Mouse (Mus musculus) neural tube, embryonic 11.5 days (tissue): ENCODE measurements at regions not wholly inside any gene's neighbourhood (a gene's known extent, or its start where the extent isn't known, plus 50 kb on each side); places are given as distances from the start of the nearest gene placed in this dataset.

Experiments used
- ATAC-seq: fragments of 200-750 bp; cut with Nextera tagmentation; 2 replicates; pipeline ENCODE4 v1.8.0; 2017; ENCODE audit warnings: moderate number of reproducible peaks, mild to moderate bottlenecking, moderate TSS enrichment, moderate library complexity; ENCODE audit not compliant: insufficient read depth, low FRiP score, low TSS enrichment
- DNase-seq: peaks from one replicate; pipeline ENCODE4 v3.0.0-alpha.2; 2015; ENCODE audit warnings: low spot score
- H3K27ac ChIP-seq: fragments of 300-500 bp; sonication (generic); 2 replicates; pipeline ENCODE4 v1.5.1; 2014; ENCODE audit warnings: low read depth, mild to moderate bottlenecking, low read length
- H3K27me3 ChIP-seq: fragments of 300-500 bp; sonication (generic); 2 replicates; pipeline ENCODE4 v1.6.1; 2014; ENCODE audit warnings: mild to moderate bottlenecking, low read length, mixed read lengths; ENCODE audit not compliant: control insufficient read depth, insufficient read depth
- H3K36me3 ChIP-seq: fragments of 300-500 bp; sonication (generic); 2 replicates; pipeline ENCODE4 v1.6.1; 2014; ENCODE audit warnings: mild to moderate bottlenecking, low read length, moderate library complexity, mixed read lengths; ENCODE audit not compliant: control insufficient read depth, insufficient read depth
- H3K4me1 ChIP-seq: fragments of 300-500 bp; sonication (generic); 2 replicates; pipeline ENCODE4 v1.6.1; 2014; ENCODE audit warnings: low read length, mixed read lengths; ENCODE audit not compliant: control insufficient read depth, insufficient read depth
- H3K4me2 ChIP-seq: fragments of 300-500 bp; sonication (generic); 2 replicates; pipeline ENCODE4 v1.6.1; 2014; ENCODE audit warnings: low read depth, mild to moderate bottlenecking, moderate library complexity
- H3K4me3 ChIP-seq: fragments of 300-500 bp; sonication (generic); 2 replicates; pipeline ENCODE4 v1.5.1; 2014; ENCODE audit warnings: low read depth, low read length
- H3K9ac ChIP-seq: fragments of 300-500 bp; sonication (generic); 2 replicates; pipeline ENCODE4 v1.6.1; 2014; ENCODE audit warnings: mild to moderate bottlenecking, low read length
- H3K9me3 ChIP-seq: fragments of 300-500 bp; sonication (generic); 2 replicates; pipeline ENCODE4 v1.6.1; 2016; ENCODE audit warnings: low read length; ENCODE audit not compliant: control insufficient read depth
- WGBS: fragments of 180-500 bp; shearing (Covaris S2); extraction: QIAGEN DNeasy Blood & Tissue Kit; methylation state at CpG from one replicate; pipeline ENCODE4 v1.1.7; 2014; 5-methylcytosine and 5-hydroxymethylcytosine counted together

DNA sequence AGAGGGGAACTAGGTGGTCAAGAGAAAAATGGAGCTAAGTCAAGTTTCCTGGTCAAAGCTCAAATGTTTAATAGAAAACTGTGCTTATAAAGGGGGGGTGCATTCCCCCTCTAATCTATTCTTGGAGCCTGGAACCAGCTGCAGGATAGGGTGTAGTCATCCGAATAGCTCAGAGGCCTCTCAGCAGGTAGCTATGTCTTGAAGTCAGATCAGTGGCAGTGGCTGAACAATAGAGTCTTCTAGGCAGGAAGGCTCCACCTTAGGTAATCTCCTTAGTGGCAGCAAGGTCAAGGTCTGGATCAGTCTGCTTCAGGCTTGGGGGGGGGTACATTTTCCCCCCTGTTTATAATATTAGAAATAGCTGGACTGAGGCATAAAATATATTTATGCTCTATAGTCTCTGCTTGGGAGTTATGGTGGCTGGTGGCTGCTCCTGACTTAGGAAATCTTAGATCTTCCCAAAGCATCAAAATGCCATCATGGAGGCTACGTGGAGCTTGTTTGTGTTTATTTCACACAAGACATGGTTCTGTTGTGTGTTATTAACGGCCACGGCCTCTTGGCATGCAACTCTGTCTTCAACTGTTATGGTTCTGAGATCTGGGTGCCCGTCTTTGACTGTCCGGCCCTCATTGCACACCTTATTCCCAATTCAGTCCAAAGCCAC is 1984.1 kb downstream of the Cntnap5b start:
- DNase-seq (no peak), ATAC-seq (peak; percentile 16; the same call in 1 of the 2 replicates)
- Histone ChIP-seq H3K9ac (no peak overlapping the region), H3K27me3 (no peaks in the 10 kb centered on the region), H3K9me3 (no peaks in the 10 kb centered on the region), H3K4me1 (no peaks in the 10 kb centered on the region), H3K4me2 (no peak overlapping the region), H3K36me3 (no peaks in the 10 kb centered on the region), H3K4me3 (no peak overlapping the region), H3K27ac (no peak overlapping the region)
- 50% methylated on average over 6 of the region's 6 CpGs for WGBS

DNA sequence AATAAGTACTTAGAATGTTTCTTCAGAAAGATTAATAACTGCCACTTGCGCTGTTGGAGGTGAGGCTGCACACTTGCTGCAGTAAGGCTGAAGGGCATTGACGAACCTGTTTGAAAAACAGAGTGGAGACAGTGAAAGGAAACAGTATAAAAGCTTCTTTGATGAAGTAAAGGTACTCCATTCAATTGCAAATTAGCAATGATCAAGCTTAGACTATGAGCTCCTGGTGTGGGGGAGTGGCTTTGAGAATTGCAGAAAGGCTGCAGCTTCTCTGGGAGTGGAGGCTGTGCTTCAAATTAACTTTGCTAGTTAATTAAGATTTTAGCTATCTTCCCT is 1984.6 kb downstream of the Cntnap5b start:
- Histone ChIP-seq H3K27ac (no peak overlapping the region), H3K4me1 (no peaks in the 10 kb centered on the region), H3K9ac (no peak overlapping the region), H3K4me3 (no peak overlapping the region), H3K27me3 (no peaks in the 10 kb centered on the region), H3K4me2 (no peak overlapping the region), H3K9me3 (no peaks in the 10 kb centered on the region), H3K36me3 (no peaks in the 10 kb centered on the region)
- DNase-seq (no peak), ATAC-seq (peak; percentile 73; the same call in 1 of the 2 replicates)
- 15% methylated on average over 2 of the region's 2 CpGs for WGBS

DNA sequence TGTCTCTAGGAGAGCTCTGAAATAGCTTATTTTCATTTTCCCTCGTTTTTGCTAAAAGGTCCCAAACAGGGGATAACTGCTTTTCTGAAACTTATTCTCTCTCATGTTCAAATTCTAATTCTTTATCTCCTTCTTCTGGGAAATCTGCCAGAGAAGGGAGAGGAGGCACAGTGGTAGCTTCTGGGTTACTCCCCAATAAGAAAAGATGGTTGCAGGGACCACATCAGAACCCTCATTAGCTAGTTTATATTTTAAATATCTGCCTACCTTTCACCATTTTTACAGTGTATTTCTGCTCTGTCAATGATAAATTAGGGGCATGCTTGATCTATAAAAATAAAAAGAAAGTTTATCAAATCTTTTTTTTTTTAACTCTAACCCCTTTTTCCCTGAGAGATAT is 2033.3 kb downstream of the Cntnap5b start:
- H3K9me3 ChIP-seq, result no peaks in the 10 kb centered on the region
- WGBS, result 75% methylated on average over 1 of the region's 1 CpGs
- no peaks in the 10 kb centered on the region for H3K27me3 ChIP-seq
- no peaks in the 10 kb centered on the region for H3K36me3 ChIP-seq
- no peak overlapping the region for H3K27ac ChIP-seq
- DNase-seq (no peak), ATAC-seq (no peak)
- H3K9ac ChIP-seq, result no peak overlapping the region
- no peaks in the 10 kb centered on the region for H3K4me1 ChIP-seq
- no peak overlapping the region for H3K4me2 ChIP-seq
- H3K4me3 ChIP-seq, result no peak overlapping the region
